Comparison of ENCODE assay signal across 8 mouse cellular contexts in genomic region chr3:95054481-95055260, GRCm38 (mm10). TPM values are rescaled to one million over a fixed set of nuclear protein-coding genes. Genes with fewer than 3 reads are reported as not detected.
DNase-seq lines count a peak whose midpoint lies in the region; TF ChIP-seq lines count a peak whose summit lies in the region.
"Had no signal": no experiment of that assay in that cellular context is flagged by ENCODE, and none has a peak within 500 bp of the region (broad histone marks: within the 10 kb centered on the region; RNA-seq: fewer than 3 reads in every experiment).

No protein-coding gene starts in this region.

- intact Hi-C loops in heart, postnatal 10 days (cut with DNase I) = no loop called here

- H3K79me2 ChIP-seq in macrophage (ENCODE audit: inconsistent target) = no peaks in the 10 kb centered on the region

- peaks cover 15% of the 10 kb centered on the region for H3K4me1 ChIP-seq in bone marrow macrophage, adult 2 months (ENCODE audit: control insufficient read depth, insufficient read depth, low read length)
- H3K4me1 ChIP-seq: hindbrain, embryonic 15.5 days had no signal

- peak overlapping the region; percentile 46; the same call in 1 of the 2 replicates for H3K27ac ChIP-seq in layer of hippocampus, adult 2 months
- H3K27ac ChIP-seq in bone marrow macrophage, adult 2 months (ENCODE audit: insufficient read depth, low read depth, low read length) = peak overlapping the region; percentile 85
- peak overlapping the region; percentile 19 for H3K27ac ChIP-seq in macrophage
- H3K27ac ChIP-seq: hindbrain, embryonic 15.5 days had no signal

- WGBS in macrophage (ENCODE audit: missing documents) = 49% methylated on average over 10 of the region's 10 CpGs

- H3K36me3 ChIP-seq in macrophage (ENCODE audit: inconsistent target) = peaks cover 16% of the 10 kb centered on the region

- no peak for TF ChIP-seq POLR2A in bone marrow macrophage, adult 2 months (IDR thresholded peaks at IDR 0.05; ENCODE audit: borderline replicate concordance, low read depth, low read length)

- H3K4me3 ChIP-seq in layer of hippocampus, adult 2 months = no peak overlapping the region
- H3K4me3 ChIP-seq in bone marrow macrophage, adult 2 months (ENCODE audit: insufficient read depth, low read length) = no peak overlapping the region
- H3K4me3 ChIP-seq in macrophage (ENCODE audit: inconsistent target) = no peak overlapping the region
- H3K4me3 ChIP-seq: hindbrain, embryonic 15.5 days had no signal

- no peak for TF ChIP-seq CTCF in layer of hippocampus, adult 2 months (conservative IDR thresholded peaks at IDR 0.05)
- TF ChIP-seq CTCF in bone marrow macrophage, adult 2 months (IDR thresholded peaks at IDR 0.05; ENCODE audit: low read depth, low read length) = no peak

- peak in 1 of 2 experiments; percentile 30 for DNase-seq in layer of hippocampus, adult 2 months (ENCODE audit: low spot score in 2 of 2)
- DNase-seq in layer of hippocampus, adult 8-10 months (ENCODE audit: low spot score in 2 of 2) = no peak
- peak; percentile 72 for DNase-seq in Muller cell, postnatal 12 days (ENCODE audit: inconsistent ontology term)
- peak; percentile 11 to 17 for DNase-seq in heart, postnatal 10 days
- no peak for DNase-seq in thymus, postnatal 10 days (ENCODE audit: low spot score in 2 of 2)

RNA-seq across cellular contexts. Expression of gene Psmd4, which starts 12.3 kb away (rescaled TPM):
- total RNA-seq in layer of hippocampus, adult 2 months (2021) = 100 to 1,000 TPM; 158 to 160 TPM
- 100 to 1,000 TPM; 137 to 166 (median 159) TPM for total RNA-seq in layer of hippocampus, adult 8-10 months (2022)
- polyA plus RNA-seq in bone marrow macrophage, adult 2 months (2012; ENCODE audit: insufficient read depth, insufficient read length, missing spikeins) = 136 and 148 TPM in 2 replicates
- 100 to 1,000 TPM; 140 to 142 TPM for total RNA-seq in heart, postnatal 10 days (2021)
- total RNA-seq in macrophage (2018; cell fraction: chromatin; rRNA removed) = 100 to 1,000 TPM in 18 of 26 experiments, 10 to 100 TPM in 8; 60.3 to 149 (median 109) TPM
- total RNA-seq in macrophage (2018; cell fraction: cytosol; rRNA removed) = 100 to 1,000 TPM in 24 of 26 experiments, 10 to 100 TPM in 2; 95.5 to 160 (median 124) TPM
- 100 to 1,000 TPM in 6 of 26 experiments, 10 to 100 TPM in 20; 57.2 to 121 (median 87.1) TPM for total RNA-seq in macrophage (2018; cell fraction: nucleus; rRNA removed)
- 102 to 143 TPM (median 138 TPM) in 3 replicates for polyA plus RNA-seq in macrophage (2018)

RNA-seq across cellular contexts. Expression of gene Zfp687, which starts 39.4 kb away (rescaled TPM):
- 10 to 100 TPM; 26.2 to 26.6 TPM for total RNA-seq in layer of hippocampus, adult 2 months (2021)
- 10 to 100 TPM; 25.1 to 35.1 (median 30.6) TPM for total RNA-seq in layer of hippocampus, adult 8-10 months (2022)
- polyA plus RNA-seq in bone marrow macrophage, adult 2 months (2012; ENCODE audit: insufficient read depth, insufficient read length, missing spikeins) = 10.5 and 12.7 TPM in 2 replicates
- 10 to 100 TPM; 20.3 to 24.3 TPM for total RNA-seq in heart, postnatal 10 days (2021)
- 10 to 100 TPM; 21.2 to 73.2 (median 38.5) TPM for total RNA-seq in macrophage (2018; cell fraction: chromatin; rRNA removed)
- 10 to 100 TPM in 14 of 26 experiments, 1 to 10 TPM in 12; 5.1 to 16.3 (median 10.6) TPM for total RNA-seq in macrophage (2018; cell fraction: cytosol; rRNA removed)
- 10 to 100 TPM; 19.1 to 42.8 (median 33.2) TPM for total RNA-seq in macrophage (2018; cell fraction: nucleus; rRNA removed)
- 8.3 to 8.9 TPM (median 8.9 TPM) in 3 replicates for polyA plus RNA-seq in macrophage (2018)

RNA-seq across cellular contexts. Expression of gene Pip5k1a, which starts 52.1 kb away (rescaled TPM):
- total RNA-seq in layer of hippocampus, adult 2 months (2021) = 10 to 100 TPM; 64.1 to 71.0 TPM
- 10 to 100 TPM; 58.5 to 66.8 (median 64.8) TPM for total RNA-seq in layer of hippocampus, adult 8-10 months (2022)
- polyA plus RNA-seq in bone marrow macrophage, adult 2 months (2012; ENCODE audit: insufficient read depth, insufficient read length, missing spikeins) = 23.4 and 27.8 TPM in 2 replicates
- 10 to 100 TPM; 25.7 to 26.1 TPM for total RNA-seq in heart, postnatal 10 days (2021)
- total RNA-seq in macrophage (2018; cell fraction: chromatin; rRNA removed) = 100 to 1,000 TPM in 13 of 26 experiments, 10 to 100 TPM in 13; 70.1 to 292 (median 100) TPM
- total RNA-seq in macrophage (2018; cell fraction: cytosol; rRNA removed) = 10 to 100 TPM; 20.6 to 67.6 (median 24.4) TPM
- 100 to 1,000 TPM in 2 of 26 experiments, 10 to 100 TPM in 24; 34.2 to 132 (median 54.4) TPM for total RNA-seq in macrophage (2018; cell fraction: nucleus; rRNA removed)
- 16.2 to 19.1 TPM (median 17.0 TPM) in 3 replicates for polyA plus RNA-seq in macrophage (2018)

RNA-seq across cellular contexts. Expression of gene Vps72, which starts 56.2 kb away (rescaled TPM):
- 10 to 100 TPM; 43.5 to 46.1 TPM for total RNA-seq in layer of hippocampus, adult 2 months (2021)
- total RNA-seq in layer of hippocampus, adult 8-10 months (2022) = 10 to 100 TPM; 36.9 to 45.8 (median 43.4) TPM
- polyA plus RNA-seq in bone marrow macrophage, adult 2 months (2012; ENCODE audit: insufficient read depth, insufficient read length, missing spikeins) = 54.8 and 57.4 TPM in 2 replicates
- 10 to 100 TPM; 39.0 to 53.0 TPM for total RNA-seq in heart, postnatal 10 days (2021)
- total RNA-seq in macrophage (2018; cell fraction: chromatin; rRNA removed) = 100 to 1,000 TPM in 1 of 26 experiments, 10 to 100 TPM in 25; 32.5 to 112 (median 50.1) TPM
- 10 to 100 TPM; 31.2 to 55.0 (median 47.8) TPM for total RNA-seq in macrophage (2018; cell fraction: cytosol; rRNA removed)
- 10 to 100 TPM; 24.9 to 59.2 (median 37.7) TPM for total RNA-seq in macrophage (2018; cell fraction: nucleus; rRNA removed)
- 43.0 to 54.7 TPM (median 43.9 TPM) in 3 replicates for polyA plus RNA-seq in macrophage (2018)

Comparison
In these comparisons a context has a peak if more than half of its experiments do, and no peak if none do; other contexts are left out.
1. DNase-seq: peak in Muller cell, postnatal 12 days (single experiment) and heart, postnatal 10 days (2 of 2); none in layer of hippocampus, adult 8-10 months (0 of 2) and thymus, postnatal 10 days (0 of 2).
2. H3K27ac ChIP-seq: peak in every context shown above with its lines; median percentile 85 in bone marrow macrophage, adult 2 months; 46 in layer of hippocampus, adult 2 months; 19 in macrophage.